Mouse (Mus musculus) spleen, postnatal 14 days (tissue): Measurements from ENCODE around the gene Lyst.
A peak's percentile ranks its signal among the peaks of the same experiment; 100 is the strongest.
"Not testable (repeated sequence)": the region's sequence is repeated elsewhere in the genome, so short reads cannot be mapped to it uniquely, and the experiment has no call there.

Source experiments
- DNase-seq, 2 experiments: peaks; one replicate each; pipeline ENCODE4 v3.0.0; 2021 to 2022; ENCODE audit warnings: low spot score in 2 of 2

The Lyst gene

DNA sequence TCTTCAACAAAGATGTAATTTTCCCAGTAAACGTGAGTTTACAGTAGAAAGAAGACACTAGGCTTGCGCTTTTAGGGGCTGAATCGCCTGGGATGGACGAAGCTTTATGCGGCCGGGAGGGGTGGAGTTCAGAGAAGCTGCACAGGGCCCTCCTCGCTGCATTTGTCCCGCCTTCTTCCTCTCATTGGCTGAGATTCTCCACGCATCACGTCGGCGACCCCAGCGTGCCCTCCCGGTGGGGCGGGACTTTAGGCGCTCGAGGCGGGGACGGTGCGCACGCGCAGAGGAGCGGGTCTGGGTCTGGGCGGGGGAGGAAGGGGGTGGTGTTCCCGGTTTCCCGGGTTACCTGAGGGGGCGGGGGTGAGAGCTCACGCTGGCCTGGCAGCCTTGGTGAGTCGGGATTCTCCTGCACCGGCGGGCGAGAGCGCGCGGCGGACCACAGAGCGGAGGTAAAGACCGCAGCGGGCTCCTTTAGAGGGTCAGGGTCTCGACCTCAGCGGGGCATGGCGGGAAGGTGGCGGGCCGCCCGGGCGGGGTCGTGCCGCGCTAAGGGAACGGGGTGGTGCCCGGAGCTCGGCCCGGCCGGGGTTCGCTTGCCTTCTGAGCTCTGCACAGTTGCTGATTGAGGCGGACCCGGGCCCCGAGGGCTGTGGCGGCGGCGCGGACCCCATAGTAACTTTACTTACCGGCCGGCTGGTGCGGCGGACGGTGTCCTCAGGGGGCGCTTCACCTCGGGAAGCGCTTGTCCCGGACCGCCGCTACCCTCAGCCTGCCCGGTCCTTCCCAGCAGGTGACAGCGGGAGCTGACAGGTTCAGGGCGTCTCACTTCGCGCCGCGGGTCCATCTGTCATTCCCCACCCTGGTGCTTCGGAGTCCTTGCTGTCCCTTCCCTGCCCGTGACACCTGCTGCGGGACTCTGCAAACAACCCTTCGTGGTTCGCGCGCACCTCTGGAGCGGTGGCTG is at the start of gene Lyst:
Gene Lyst (plus strand): TSS at position 350 of the 964 bp plus-strand sequence.
- DNase-seq, result peak; percentile 96

DNA sequence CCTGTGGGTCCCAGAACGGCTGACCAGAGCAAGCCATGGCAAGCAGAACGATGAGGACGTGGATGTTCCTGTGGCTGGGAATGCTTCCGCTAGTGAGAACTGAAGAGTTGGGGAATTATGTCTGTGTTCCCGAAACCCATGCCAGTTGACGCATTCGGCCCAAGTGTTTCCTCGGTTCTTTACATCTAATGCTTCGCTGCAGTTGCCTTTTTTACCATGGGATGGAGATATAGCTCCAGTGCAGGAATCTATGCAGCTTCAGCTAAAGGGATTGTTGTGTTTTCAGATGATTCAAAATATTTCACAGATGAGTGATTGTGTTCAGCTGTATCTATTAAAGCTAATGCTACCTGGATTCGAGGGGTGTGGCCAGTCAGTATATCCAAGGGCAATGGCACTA is 47.1 kb upstream of the Lyst start:
- DNase-seq, result not testable (repeated sequence)

DNA sequence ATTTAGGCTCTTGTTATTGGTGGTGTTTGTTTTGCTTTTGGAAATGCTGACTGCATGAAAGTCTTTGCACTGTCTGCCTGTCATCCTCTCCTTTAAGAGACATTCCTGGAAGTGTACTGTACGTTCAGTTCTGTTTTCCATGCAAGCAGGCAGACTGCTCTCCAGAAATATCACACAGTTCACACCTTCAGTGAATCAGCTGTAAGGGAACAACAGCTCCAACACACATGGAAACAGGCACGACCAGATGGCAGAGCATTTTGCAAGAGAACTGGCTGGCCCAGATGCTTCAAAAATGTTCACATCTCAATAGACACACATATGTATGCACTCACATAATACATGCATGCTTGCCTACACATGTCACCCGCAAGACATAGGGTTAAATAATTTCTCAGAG is 43.4 kb upstream of the Lyst start:
- DNase-seq, result no peak

- no peak for DNase-seq
Observed at GRCm38 (mm10) chr13:13547889-13548288, 42.3 kb upstream of the Lyst start.

- DNase-seq, result no peak
Observed at GRCm38 (mm10) chr13:13548431-13549190, 41.6 kb upstream of the Lyst start.

DNA sequence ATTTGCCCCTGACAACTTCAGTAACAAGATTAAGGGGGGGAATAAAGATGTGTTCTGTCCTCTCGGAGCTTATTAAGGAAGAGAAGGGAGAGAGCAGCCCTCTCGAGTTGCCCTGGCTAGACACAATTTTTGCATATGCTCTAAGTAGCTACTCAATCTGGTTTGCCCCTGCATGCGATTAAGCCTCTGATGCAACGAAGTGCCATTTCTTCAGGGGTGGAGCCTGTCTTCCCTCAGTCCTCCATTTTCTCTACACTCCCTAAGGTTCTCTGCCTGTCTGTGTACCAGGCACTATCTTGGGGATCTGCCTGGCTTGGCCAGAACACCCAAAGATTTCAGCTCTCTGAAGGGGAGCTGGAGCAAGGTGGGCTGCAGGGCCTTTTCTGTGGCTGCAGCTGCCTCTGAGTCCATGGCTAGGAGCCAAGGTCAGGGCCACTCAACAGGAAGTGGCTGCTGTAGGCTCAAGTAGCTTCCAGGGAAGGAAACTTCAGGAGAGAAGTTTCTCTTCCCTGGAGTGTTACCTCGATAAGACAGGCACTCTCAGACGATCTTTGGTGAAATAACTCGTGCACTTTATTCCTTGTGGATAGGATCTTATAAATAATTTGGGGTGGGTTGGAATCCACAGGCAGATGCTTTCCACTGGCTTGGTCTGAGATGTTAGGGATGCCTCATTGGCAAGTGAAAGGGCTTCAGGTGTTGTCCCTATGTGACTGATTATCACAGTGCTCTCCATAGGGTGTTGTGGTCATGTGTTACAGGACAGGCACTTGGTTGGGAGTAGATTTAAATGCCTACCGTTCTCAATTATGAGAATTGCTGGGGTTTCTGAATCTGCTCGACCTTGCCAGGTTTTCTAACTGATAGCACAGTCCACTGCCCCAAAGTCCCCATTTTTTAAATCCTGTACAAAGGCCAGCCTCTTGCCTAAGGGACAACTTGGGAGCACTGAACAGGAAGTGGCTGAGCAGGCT is 40.2 kb upstream of the Lyst start:
- no peak for DNase-seq

GRCm38 (mm10) chr13:13552020-13552419 is 38.2 kb upstream of the Lyst start:
- DNase-seq, result no peak

DNA sequence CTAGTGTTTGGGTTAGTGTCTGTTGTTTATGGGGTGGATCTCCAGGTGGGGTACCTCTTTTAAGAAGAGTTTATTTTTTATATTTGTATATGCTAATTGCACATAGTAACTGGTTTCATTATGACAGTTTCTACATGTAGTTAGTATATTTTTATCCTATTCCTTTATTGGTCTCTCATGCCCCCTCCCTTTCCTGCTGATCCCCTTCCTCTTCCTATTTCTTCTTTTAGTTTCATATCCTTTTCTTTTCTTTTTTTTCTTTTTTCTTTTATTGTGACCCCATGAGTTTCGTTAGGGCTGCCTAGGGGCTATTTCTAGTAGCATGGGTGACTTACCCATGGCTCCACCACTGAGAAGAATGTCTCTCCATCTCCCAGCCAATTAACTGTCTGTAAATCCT is 36.5 kb upstream of the Lyst start:
- no peak for DNase-seq

DNA sequence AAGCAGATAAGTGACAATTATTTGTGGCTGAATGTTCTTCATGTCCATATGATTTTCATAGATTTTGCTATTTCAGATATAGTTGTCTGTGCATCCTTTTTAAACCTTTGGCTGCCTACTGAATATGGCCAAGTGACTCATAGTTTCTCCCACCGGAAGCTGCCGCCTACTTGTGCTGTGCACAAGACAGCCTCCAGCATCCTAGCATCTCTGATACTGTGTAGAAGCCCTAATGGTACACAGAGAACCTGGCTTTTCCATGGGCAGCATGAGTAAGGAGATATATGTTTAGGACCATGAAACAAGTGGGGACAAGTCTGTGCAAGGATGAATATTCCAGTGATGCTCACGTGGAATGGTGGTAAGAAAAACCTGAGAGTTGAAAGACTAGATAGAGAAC is 35.0 kb upstream of the Lyst start:
- DNase-seq, result no peak

- DNase-seq, result no peak
Observed at GRCm38 (mm10) chr13:13557001-13557743, 33.0 kb upstream of the Lyst start.

- DNase-seq, result no peak
Observed at GRCm38 (mm10) chr13:13558251-13558650, 31.9 kb upstream of the Lyst start.

DNA sequence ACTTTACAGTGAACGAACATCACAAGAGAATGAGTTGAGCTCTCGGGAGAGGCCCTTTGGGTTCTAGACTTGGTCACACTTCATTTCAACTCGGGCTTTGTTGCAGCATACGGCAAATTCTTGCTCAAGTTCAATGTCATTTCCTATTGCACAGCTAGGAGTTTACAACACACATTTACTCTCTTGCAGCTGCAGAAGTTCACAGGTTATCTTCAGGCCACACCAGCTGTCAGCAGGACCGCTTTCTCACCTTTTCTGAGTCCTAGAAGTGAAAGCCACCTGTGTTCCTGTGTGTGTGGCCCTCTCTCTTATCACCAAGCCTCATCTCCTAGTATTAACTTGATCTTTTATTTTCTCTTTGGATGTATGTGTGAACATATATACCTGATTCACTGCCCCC is 31.3 kb upstream of the Lyst start:
- DNase-seq, result no peak

- DNase-seq, result no peak
Observed at GRCm38 (mm10) chr13:13562571-13562970, 27.6 kb upstream of the Lyst start.

DNA sequence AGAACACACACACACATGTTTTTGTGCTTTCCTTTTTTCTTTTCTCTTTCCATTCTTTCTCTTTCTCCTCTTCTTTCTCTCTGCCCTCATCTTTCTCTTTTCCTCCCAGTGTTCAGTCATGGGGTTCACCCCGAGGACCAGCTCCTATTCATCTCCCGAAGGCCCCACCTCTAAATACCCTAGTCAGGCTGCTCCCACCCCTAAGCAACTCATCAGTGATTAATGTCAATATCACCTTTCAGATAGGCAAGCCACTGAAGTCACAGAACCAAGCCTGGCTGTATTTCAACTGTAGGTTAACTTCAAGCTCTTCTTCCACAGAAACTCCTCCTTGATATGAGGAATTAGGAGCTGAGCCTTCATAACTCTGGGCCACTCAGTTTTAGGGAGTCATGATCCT is 26.1 kb upstream of the Lyst start:
- DNase-seq, result no peak

DNA sequence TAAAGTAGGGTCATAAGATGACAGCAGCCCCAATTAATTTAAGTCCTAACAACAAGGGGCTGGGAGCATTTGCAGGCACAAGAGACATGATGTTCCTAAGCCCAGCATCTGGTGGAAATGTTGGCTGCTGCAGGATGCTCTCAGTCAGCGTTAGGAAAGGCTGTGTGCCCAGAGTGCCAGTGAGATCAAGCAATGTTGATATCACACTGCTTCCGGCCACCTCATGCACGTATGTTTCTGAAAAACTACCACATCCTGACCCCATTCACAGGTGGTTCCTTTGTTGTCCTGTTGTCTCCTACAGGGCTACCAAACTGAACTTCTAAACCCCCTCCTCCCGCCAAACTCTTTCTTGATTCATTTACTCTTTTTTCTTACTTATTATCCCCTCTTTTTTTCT is 25.7 kb upstream of the Lyst start:
- no peak for DNase-seq

DNA sequence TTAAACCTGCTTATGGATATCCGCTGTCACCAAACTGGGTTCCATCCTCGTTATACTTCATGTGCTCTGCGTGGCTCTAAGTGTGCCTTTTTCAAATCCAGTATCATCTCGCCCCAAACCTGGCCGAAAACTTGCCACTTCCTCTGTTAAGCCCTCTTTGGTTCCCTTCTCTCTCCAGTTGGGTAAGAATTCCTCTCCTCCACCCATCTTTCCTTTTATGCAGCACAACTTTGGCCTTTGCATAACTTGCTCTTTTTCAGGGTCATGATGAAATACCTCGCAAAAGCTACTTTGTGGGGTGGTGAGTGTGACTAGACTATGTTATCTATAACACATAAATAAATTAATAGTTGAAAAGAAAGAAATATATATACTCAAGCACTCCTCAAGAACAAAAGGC is 22.6 kb upstream of the Lyst start:
- DNase-seq, result no peak

DNA sequence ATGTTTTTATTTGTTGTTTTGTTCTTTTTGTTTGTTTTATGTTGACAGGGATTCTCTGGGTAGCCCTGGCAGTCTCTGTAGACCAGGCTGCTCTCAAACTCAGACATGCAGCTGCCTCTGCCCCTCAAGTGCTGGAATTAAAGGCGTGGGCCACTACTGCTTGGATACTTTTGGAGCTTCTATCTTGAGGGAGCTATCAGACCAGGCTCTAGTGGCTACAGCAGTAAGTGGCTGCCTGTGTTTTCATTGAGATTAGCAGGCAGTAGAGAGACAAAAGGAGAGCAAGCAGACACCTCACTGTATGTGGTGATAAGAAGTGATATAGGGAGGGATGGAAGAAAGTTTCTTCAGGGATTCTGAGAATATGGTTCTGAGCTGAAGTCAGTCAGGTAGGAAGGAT is 21.4 kb upstream of the Lyst start:
- no peak for DNase-seq

DNA sequence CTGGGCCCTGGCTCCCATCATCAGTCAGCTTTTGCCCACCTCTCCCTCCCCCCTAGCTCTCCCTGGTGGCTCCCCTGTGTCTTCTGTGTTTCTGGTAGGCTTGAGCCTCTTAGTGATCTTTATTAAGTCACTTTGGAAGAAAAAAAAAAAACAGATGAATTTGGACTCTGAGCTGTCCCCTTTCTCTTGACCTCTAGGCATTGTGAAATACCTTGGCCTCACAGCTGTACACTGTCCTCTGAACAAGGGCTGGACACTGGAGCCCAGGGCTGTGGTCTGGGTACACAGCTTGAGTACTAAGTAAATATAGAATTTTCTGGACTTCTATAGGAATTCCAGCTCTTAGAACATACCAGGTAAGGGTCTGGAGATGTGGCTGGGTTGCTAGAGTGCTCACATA is 20.6 kb upstream of the Lyst start:
- no peak for DNase-seq

- no peak for DNase-seq
Observed at GRCm38 (mm10) chr13:13572060-13572835, 17.9 kb upstream of the Lyst start.

GRCm38 (mm10) chr13:13572941-13573340 is 17.3 kb upstream of the Lyst start:
- DNase-seq, result no peak
